Mouse (Mus musculus): Measurements from ENCODE around the gene Ric8a. TPM values are rescaled to one million over a fixed set of nuclear protein-coding genes. Genes with fewer than 3 reads are reported as not detected.

Gene Ric8a
- polyA plus RNA-seq, 1 experiment from 2014 or later = 85.7 TPM

DNA sequence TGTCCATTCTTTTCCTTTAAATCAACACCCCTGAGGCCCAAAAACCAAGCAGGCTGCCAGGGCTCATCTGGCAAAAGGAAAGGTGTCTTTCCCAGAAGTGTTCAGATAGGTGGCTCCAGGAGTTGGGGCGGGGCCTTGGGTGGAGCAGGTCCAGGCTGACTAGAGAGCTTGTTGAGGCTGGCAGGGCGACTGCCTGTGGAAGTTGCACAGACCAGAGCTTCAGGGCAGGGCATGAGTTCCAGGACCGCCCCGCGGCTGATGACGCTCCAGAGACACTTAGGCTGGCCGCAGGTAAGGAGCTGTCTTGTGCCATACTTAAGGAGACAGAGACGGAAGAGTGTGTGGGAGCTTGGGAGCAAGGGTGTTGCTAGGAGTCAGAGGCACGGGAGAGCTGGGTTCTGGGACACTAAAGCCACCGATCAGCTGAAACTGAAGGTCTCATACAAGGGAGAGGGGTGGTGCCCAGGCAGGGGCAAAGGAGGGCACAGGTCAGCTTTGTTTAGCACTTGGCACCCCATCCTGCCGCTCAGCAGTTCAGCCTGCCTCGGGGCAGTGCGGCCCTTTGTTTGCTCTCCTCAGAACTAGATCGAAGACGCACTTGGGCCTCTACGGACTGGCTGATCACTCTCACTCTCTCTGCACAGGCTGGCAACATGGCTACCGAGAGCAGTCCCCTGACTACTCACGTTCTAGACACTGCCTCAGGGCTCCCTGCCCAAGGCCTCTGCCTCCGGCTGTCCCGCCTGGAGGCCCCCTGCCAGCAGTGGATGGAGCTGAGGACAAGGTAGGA, 21.6 kb upstream of the Ric8a start, which contains the start of gene Urah:
Gene Urah, plus strand, starts transcription at position 51 of the 790 bp plus-strand sequence.
- ATAC-seq (ENCODE audit: insufficient number of reproducible peaks, low FRiP score, low TSS enrichment, low read depth) = peak; percentile 26; the same call in 1 of the 2 replicates
- 43% methylated on average over 20 of the region's 20 CpGs for WGBS
- no peaks in the 10 kb centered on the region for H3K36me3 ChIP-seq
- no peak within 1 kb of the TSS for H3K9ac ChIP-seq
- H3K4me2 ChIP-seq = no peak within 1 kb of the TSS
- H3K9me3 ChIP-seq = no peaks in the 10 kb centered on the region
- no peaks in the 10 kb centered on the region for H3K4me1 ChIP-seq
- 0 out of 2 replicates have a peak, but pooled peaks cover 5% of the 10 kb centered on the region for H3K27me3 ChIP-seq
- H3K27ac ChIP-seq = no peak within 1 kb of the TSS
- no peak within 1 kb of the TSS for H3K4me3 ChIP-seq

- no peak overlapping the region for H3K4me2 ChIP-seq
These were observed 21.0 kb upstream of the Ric8a start for GRCm38 (mm10) chr7:140835758-140836087.

DNA sequence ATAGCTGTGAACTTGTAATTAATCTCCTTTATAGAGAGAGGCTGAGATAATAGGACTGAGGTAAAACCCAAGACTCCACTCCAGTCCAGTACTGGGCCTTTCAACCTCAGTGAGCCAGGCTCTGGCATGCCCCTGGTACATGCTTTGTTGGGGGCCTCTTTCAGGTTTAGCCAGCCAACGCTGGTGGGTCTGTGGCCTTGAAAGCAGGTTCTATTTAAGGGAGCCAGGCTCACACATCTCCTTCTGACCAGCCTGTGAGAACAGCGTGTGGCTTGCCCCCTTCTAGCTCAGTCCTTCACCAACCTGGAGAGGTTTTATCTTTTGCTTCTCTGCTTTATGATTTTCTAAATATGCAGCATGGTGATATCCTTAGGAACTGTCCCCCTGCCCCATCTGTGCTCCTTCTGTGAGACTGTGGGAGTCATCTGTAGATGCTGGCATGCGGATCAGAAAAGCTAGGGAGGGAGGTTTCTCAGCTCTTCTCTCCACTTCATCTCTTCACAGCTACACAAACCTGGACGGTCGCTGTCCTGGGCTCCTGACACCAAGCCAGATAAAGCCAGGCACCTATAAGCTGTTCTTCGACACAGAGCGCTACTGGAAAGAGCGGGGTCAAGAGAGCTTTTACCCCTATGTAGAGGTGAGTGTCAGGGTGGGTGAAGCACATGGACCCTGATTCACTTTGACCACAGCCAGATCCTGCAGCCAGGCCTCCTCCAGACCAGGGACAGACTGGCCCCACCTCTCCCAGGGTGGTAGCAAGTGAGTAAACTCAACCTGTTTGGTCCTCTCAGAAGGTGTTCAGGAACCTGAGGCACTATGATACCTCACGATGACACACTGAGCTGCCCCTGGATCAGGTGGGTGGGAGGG, 20.3 kb upstream of the Ric8a start:
- no peak overlapping the region for H3K9ac ChIP-seq
- H3K4me2 ChIP-seq = no peak overlapping the region
- 77% methylated on average over 9 of the region's 9 CpGs for WGBS
- no peak for ATAC-seq (ENCODE audit: insufficient number of reproducible peaks, low FRiP score, low TSS enrichment, low read depth)
- no peaks in the 10 kb centered on the region for H3K4me1 ChIP-seq
- no peak overlapping the region for H3K27ac ChIP-seq
- H3K27me3 ChIP-seq = peaks cover 5% of the 10 kb centered on the region; the same call in 1 of the 2 replicates
- no peak overlapping the region for H3K4me3 ChIP-seq
- H3K36me3 ChIP-seq = no peaks in the 10 kb centered on the region
- no peaks in the 10 kb centered on the region for H3K9me3 ChIP-seq

More at GRCm38 (mm10) chr7:140835758-140836087, 21.0 kb upstream of the Ric8a start:
- ATAC-seq (ENCODE audit: insufficient number of reproducible peaks, low FRiP score, low TSS enrichment, low read depth) = 0 out of 2 replicates have a peak, but pooled peaks have one; percentile 1
- Histone ChIP-seq H3K9ac (no peak overlapping the region), H3K27ac (no peak overlapping the region), H3K4me3 (no peak overlapping the region), H3K9me3 (no peaks in the 10 kb centered on the region), H3K27me3 (0 out of 2 replicates have a peak, but pooled peaks cover 5% of the 10 kb centered on the region), H3K4me1 (no peaks in the 10 kb centered on the region), H3K36me3 (no peaks in the 10 kb centered on the region)
- 76% methylated on average over 2 of the region's 2 CpGs for WGBS

- Histone ChIP-seq H3K4me2 (no peak overlapping the region), H3K9ac (no peak overlapping the region), H3K27me3 (peaks cover 29% of the 10 kb centered on the region), H3K27ac (no peak overlapping the region), H3K4me3 (no peak overlapping the region), H3K4me1 (no peaks in the 10 kb centered on the region), H3K36me3 (no peaks in the 10 kb centered on the region), H3K9me3 (no peaks in the 10 kb centered on the region)
- WGBS = 48% methylated on average over 5 of the region's 5 CpGs
- ATAC-seq (ENCODE audit: insufficient number of reproducible peaks, low FRiP score, low TSS enrichment, low read depth) = no peak
These were observed 17.2 kb upstream of the Ric8a start for GRCm38 (mm10) chr7:140839556-140839955.

- WGBS = 34% methylated on average over 19 of the region's 19 CpGs
- no peak overlapping the region for H3K4me3 ChIP-seq
- peaks cover 24% of the 10 kb centered on the region for H3K27me3 ChIP-seq
- H3K9me3 ChIP-seq = no peaks in the 10 kb centered on the region
- no peak overlapping the region for H3K27ac ChIP-seq
- no peak overlapping the region for H3K4me2 ChIP-seq
- no peaks in the 10 kb centered on the region for H3K36me3 ChIP-seq
- H3K4me1 ChIP-seq = 0 out of 2 replicates have a peak, but pooled peaks cover 4% of the 10 kb centered on the region
- H3K9ac ChIP-seq = no peak overlapping the region
- ATAC-seq (ENCODE audit: insufficient number of reproducible peaks, low FRiP score, low TSS enrichment, low read depth) = no peak
These were observed 15.7 kb upstream of the Ric8a start for GRCm38 (mm10) chr7:140840750-140841735.

GRCm38 (mm10) chr7:140843806-140844205, 13.0 kb upstream of the Ric8a start:
- ATAC-seq (ENCODE audit: insufficient number of reproducible peaks, low FRiP score, low TSS enrichment, low read depth) = no peak

GRCm38 (mm10) chr7:140844905-140845665, 11.7 kb upstream of the Ric8a start, which contains the start of gene Scgb1c1:
TSS of gene Scgb1c1 (plus strand) at chr7:140845547.
- no peaks in the 10 kb centered on the region for H3K36me3 ChIP-seq
- peak; percentile 46 for ATAC-seq (ENCODE audit: insufficient number of reproducible peaks, low FRiP score, low TSS enrichment, low read depth)
- H3K27ac ChIP-seq = no peak within 1 kb of the TSS
- WGBS = 27% methylated on average over 14 of the region's 14 CpGs
- H3K27me3 ChIP-seq = peaks cover 30% of the 10 kb centered on the region
- no peaks in the 10 kb centered on the region for H3K9me3 ChIP-seq
- H3K4me3 ChIP-seq = no peak within 1 kb of the TSS
- H3K4me1 ChIP-seq = peaks cover 11% of the 10 kb centered on the region; the same call in 1 of the 2 replicates
- no peak within 1 kb of the TSS for H3K4me2 ChIP-seq
- no peak within 1 kb of the TSS for H3K9ac ChIP-seq

More at GRCm38 (mm10) chr7:140843806-140844205, 13.0 kb upstream of the Ric8a start:
- Histone ChIP-seq H3K9me3 (no peaks in the 10 kb centered on the region), H3K4me2 (no peak overlapping the region), H3K4me1 (peaks cover 11% of the 10 kb centered on the region; the same call in 1 of the 2 replicates), H3K4me3 (no peak overlapping the region), H3K36me3 (no peaks in the 10 kb centered on the region), H3K27me3 (peaks cover 30% of the 10 kb centered on the region), H3K9ac (no peak overlapping the region), H3K27ac (no peak overlapping the region)
- WGBS = 75% methylated on average over 7 of the region's 7 CpGs

DNA sequence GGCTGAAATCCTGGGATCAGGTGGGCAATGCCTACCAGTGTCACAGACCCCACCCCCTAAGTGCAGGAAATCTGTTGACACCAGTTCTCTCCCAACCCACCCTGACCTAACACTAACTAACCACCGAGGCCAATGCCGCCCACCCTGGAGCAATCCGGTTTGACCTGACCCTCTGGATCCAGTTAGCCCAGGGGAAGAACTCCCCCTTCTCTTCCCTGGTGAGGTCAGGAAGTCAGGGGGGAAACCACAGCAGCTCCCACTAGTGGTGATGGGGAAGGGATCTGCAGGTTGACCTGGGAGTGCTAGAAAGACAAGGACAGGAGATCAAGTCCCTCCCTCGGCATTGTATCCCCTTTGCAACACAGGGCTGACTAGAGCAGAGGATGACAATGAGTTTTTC, 11.1 kb upstream of the Ric8a start:
- Histone ChIP-seq H3K27me3 (peaks cover 30% of the 10 kb centered on the region), H3K9me3 (no peaks in the 10 kb centered on the region), H3K36me3 (no peaks in the 10 kb centered on the region), H3K4me3 (no peak overlapping the region), H3K27ac (no peak overlapping the region), H3K4me1 (peaks cover 11% of the 10 kb centered on the region; the same call in 1 of the 2 replicates), H3K9ac (no peak overlapping the region), H3K4me2 (no peak overlapping the region)
- WGBS = 42% methylated on average over 4 of the region's 4 CpGs
- no peak for ATAC-seq (ENCODE audit: insufficient number of reproducible peaks, low FRiP score, low TSS enrichment, low read depth)

DNA sequence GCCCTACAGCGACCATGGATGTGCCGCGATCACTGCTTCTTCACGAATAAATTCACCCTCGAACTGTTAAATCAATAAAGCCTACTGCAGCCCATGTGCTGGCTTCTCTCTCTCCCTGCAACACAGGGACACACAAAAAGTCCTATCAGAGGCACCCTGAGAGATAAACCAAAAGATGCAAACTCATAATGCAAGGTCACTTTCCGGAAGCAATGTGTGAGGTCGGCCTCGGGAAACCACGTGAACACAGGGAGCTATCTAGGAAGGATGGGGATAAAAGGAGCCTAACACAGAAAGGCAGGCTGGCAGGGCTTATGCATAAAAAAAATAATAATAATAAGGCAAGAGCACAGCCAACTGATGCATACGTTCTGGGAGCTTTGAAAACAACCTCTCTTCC, 10.1 kb upstream of the Ric8a start:
- Histone ChIP-seq H3K4me2 (no peak overlapping the region), H3K27me3 (peaks cover 28% of the 10 kb centered on the region), H3K27ac (no peak overlapping the region), H3K9me3 (no peaks in the 10 kb centered on the region), H3K36me3 (peaks cover 4% of the 10 kb centered on the region), H3K9ac (no peak overlapping the region), H3K4me1 (peaks cover 11% of the 10 kb centered on the region; the same call in 1 of the 2 replicates), H3K4me3 (no peak overlapping the region)
- 82% methylated on average over 10 of the region's 10 CpGs for WGBS
- ATAC-seq (ENCODE audit: insufficient number of reproducible peaks, low FRiP score, low TSS enrichment, low read depth) = no peak

GRCm38 (mm10) chr7:140847755-140848580, 8.8 kb upstream of the Ric8a start, which contains the start of gene Odf3:
TSS of gene Odf3 (plus strand) at chr7:140847805.
- no peak within 1 kb of the TSS for H3K4me3 ChIP-seq
- peaks cover 17% of the 10 kb centered on the region for H3K36me3 ChIP-seq
- H3K27me3 ChIP-seq = peaks cover 18% of the 10 kb centered on the region
- no peak for ATAC-seq (ENCODE audit: insufficient number of reproducible peaks, low FRiP score, low TSS enrichment, low read depth)
- WGBS = 59% methylated on average over 11 of the region's 11 CpGs
- no peaks in the 10 kb centered on the region for H3K9me3 ChIP-seq
- no peak within 1 kb of the TSS for H3K27ac ChIP-seq
- H3K4me2 ChIP-seq = no peak within 1 kb of the TSS
- H3K4me1 ChIP-seq = peaks cover 11% of the 10 kb centered on the region; the same call in 1 of the 2 replicates
- 0 out of 2 replicates have a peak within 1 kb of the TSS, but pooled peaks have one; percentile 15 for H3K9ac ChIP-seq
